Mouse (Mus musculus): ENCODE results near the gene Ism2. TPM values are rescaled to one million over a fixed set of nuclear protein-coding genes. Genes with fewer than 3 reads are reported as not detected.
A peak's percentile ranks its signal among the peaks of the same experiment; 100 is the strongest.
"Not testable (repeated sequence)": the region's sequence is repeated elsewhere in the genome, so short reads cannot be mapped to it uniquely, and the experiment has no call there.

Ism2 gene
- total RNA-seq, 2 experiments from 2014 or later: not detected

DNA sequence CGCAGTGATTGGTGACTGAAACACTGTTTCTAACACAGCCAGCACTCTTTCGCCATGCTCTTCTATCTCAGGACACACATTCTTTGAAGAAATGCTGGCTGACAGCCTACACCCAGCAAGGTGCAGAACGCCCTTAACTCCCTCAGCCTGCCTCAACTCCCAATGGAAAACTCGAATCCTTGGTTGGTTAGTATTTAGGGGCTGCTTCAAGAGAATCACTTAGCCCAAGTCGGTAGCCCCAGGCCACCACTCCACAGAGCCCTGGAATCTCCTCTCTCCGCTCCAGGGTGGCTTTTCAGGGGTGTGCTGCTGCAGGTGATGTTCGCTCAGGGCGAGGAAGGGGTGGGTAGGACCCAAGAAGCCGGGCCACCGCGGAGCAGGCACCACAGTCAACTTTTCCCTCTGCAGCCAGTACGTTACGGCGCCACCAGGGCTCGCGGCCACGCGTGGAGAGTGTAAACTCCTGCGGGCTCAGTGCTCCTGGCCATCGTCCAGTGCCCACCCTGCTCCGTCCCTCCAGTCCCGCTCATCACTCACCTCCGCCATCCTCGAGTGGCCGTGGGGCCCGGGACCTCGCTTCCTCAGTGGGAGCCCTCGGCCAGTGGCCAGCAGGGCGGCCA, 358 bp downstream of the Ism2 start:
- peak in 1 of 2 experiments; percentile 18 for DNase-seq
- intact Hi-C loops (cut with DNase I): no loop called here

DNA sequence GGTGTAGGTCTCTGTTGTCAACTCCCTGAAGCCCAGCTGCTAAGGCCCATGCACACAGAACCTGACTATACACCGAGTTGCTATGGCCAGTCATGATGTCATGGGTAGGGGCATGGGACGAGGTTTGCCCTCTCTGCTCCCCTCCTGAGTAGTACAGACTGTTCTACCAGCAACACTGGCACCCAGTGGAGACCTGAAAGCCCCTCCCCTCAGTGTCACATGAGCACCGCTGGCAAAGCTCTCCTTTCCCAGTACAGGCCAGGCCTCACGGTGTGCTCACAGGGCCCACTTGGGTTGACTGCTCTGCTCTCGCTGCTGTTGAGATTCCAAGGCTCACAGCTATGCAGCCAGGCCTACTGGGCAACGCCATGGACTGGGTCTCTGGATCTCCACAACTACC, 5.6 kb downstream of the Ism2 start:
- no peak for DNase-seq
- intact Hi-C loops (cut with DNase I): no loop called here

DNA sequence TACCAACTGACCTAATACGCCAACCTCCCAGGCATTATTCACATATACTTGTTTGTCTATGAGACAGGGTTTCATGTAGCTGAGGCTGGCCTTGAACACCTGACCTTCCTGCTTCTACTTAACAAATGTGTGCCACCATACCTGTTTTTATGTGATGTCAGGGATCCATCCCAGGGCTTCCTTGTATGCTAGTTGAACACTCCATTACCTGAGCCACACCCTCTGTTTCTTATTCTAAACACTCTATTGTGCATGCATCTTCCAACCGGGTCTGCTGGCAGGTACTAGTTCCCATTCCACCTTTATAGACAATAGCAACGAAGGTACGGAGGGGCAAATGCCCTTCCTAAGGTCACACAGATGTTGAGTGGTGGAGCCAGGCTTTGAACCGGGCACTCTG, 10.4 kb downstream of the Ism2 start:
- DNase-seq: no peak
- intact Hi-C loops (cut with DNase I): no loop called here

DNA sequence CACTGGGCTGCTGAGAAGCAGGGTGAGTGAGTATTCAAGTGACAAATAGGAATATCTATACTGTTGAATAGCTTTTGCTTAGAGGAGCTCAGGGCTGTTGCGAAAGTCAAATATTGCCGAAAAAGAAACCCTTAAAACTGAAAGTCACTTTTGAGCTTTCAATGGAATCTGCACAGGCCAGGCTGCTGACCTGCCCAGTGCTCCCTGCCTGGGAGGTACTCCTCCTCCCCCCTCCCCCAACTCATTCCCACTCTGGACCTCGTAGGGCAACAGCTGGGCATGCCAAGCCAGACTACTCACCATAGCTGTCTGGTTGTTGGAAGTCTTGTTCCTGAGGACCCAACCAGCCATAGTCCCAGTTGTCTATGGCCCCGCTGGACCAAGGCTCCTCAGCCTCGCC, 14.8 kb downstream of the Ism2 start:
- DNase-seq: no peak
- intact Hi-C loops (cut with DNase I): no loop called here

DNA sequence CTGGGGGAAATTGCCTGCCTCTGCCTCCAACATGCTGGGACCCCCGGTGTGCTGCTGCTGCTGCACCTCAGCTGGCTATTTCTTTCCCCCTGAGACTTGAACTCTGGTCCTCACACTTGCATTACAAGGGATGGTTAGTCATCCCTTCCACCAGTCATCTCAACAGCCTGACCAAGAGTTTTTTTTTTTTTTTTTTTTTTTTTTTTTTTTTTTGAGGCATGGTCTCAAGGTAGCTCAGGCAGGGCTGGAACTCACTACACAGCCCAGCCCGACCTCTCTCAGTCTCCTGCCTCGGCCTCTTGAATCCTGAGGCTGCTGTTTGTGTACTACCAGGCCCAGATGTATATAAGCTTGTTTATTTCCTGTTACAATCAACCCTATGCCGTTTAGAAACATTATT, 15.2 kb downstream of the Ism2 start:
- intact Hi-C loops (cut with DNase I): no loop called here
- no peak for DNase-seq

DNA sequence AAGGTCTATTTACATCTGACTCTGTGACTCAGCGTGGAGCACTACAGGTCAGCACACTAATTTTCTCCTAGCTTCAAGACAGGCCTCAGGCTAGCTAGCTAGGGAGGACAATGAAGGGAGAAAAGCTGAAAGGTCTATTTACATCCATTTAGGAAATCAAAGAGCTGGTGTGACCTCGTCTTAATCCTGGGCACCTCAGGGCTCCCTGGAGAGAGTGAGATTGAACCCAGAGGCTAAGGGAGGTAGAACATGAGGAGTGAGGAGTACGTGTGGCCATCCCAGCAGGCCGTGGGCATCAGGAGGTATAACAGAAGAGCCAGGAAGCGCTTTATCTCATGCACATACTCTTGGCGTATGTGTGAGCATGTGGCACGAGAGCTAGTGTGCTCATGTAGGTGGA, 15.8 kb downstream of the Ism2 start:
- intact Hi-C loops (cut with DNase I): no loop called here
- no peak for DNase-seq

DNA sequence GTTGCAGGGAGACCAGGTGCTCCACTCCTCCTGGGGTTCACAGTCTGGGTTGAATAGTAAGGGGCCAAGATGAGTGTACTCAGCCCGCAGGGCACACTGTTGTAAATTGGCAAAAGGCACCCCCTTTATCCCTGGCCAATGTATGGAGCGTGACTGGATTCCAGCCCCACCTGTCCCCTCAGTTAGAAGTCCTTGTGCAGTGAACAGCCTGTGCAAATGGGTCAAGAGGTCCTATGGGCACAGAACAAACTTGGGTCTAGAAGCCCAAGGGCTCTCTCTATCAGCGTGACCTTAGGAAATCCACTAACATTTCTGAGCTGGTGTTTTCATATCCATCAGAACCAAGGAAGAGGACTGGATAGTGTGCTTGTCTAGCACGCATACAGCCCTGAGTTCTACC, 16.8 kb downstream of the Ism2 start:
- no peak for DNase-seq
- intact Hi-C loops (cut with DNase I): no loop called here

DNA sequence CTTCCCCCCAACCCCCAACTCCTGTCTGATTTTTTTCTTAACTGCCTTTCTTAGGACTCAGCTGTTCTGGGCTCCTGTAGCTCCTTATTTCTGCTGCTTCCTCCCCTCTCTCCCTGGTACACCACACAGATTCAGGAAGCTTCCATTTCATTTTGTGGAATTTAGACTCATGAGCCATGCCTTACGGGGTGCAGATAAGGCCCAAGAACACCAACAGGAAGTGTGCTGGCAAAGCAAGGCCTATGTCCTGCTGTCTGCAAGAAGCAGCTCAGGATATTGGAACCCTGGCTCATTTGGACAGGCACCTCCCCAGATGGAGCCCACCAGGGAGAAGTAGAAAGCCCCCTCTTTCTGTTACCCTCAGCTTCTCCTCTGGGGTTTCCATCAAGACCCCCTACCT, 17.7 kb downstream of the Ism2 start:
- no peak for DNase-seq
- intact Hi-C loops (cut with DNase I): no loop called here

DNA sequence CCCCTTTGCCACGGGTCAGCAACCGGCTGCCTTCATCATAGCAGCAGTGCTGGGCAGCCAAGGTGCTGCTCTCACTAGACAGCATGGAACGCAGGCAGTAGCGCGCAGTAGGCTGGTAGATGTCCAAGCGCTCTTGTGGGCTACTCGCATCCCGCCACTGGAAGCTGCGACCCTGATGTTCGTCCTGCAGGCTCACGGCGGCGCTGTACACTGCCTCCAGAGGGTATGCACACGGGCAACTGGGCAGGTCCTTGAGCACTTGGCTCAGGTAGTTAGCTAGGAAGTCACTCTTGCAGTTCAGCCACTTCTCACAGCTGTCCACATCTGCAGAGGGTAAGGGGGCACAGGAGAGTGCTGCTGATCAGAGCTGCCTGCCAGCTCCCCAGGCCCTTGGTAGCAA, 19.6 kb downstream of the Ism2 start:
- intact Hi-C loops (cut with DNase I): loop anchor here (10.0 kb wide), 1 partner anchor 125 kb away; no protein-coding TSS in a partner anchor
- DNase-seq: no peak

DNA sequence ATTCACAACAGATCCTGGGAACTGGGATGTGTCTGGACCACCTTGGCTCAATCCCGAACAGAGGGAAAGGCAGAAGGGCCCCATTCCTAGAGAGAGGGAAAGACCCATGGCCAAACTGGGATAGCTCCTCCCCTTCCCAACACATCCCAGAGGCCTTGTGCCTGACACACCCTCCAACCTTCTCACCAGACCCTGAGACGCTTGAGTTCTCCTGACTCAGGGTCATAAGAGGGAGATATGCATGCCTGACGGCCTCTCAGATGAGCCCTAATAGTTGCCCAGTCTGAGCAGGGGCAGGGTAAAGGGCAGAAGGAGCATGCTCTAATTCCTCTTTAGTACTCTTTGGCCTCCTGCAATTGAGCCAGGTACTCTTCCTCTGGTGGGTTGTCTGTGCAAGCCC, 20.2 kb downstream of the Ism2 start:
- no peak for DNase-seq
- intact Hi-C loops (cut with DNase I): loop anchor here (10.0 kb wide), 1 partner anchor 125 kb away; no protein-coding TSS in a partner anchor

DNA sequence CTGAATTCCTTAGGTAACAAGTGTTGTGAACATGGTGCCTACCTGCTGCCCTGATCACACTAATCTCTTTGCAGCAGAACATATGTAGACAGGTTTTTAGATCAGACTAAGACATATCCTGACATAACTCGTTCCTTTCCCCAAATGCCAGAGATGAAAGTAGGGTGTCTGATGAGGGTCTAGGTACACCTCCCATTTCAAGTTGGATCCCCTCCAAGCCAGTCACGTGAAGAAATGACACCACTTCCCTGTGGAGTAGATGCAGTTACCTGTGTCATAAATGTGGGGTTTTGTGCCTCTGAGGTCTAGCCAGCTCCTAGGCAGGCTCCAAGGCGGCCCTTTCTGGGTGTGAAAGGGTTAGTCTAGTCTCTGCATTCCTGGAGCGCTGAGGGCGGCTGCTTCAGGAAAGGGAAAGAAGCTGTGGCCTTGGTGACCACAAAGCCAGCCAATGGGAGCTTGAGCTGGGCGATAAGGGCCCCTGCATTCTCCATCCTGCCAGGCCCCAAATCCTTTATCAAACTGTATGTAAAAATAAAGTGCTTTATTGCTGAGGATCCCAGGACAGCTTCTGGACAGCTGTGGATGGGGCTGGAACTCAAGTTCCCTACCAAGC, 21.3 kb downstream of the Ism2 start:
- no peak for DNase-seq
- intact Hi-C loops (cut with DNase I): loop anchor here (10.0 kb wide), 1 partner anchor 123 kb away; no protein-coding TSS in a partner anchor

DNA sequence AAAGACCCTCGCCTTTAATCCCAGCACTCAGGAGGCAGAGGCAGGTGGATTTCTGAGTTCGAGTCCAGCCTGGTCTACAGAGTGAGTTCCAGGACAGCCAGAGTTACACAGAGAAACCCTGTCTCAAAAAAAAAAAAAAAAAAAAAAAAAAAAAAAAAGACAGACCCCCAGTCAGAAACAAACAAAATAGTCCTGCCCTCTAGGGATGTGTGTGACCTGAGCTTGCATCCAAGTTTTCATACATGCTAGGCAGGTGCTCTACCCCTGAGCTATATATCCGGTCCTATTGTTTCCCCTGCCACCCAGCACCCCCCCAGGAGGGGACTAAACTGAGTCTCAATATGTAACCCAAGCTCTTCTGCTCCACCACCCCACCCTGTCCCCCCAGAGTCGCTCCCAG, 22.3 kb downstream of the Ism2 start:
- DNase-seq: not testable (repeated sequence)
- intact Hi-C loops (cut with DNase I): loop anchor here (10.0 kb wide), 1 partner anchor 122 kb away; no protein-coding TSS in a partner anchor

DNA sequence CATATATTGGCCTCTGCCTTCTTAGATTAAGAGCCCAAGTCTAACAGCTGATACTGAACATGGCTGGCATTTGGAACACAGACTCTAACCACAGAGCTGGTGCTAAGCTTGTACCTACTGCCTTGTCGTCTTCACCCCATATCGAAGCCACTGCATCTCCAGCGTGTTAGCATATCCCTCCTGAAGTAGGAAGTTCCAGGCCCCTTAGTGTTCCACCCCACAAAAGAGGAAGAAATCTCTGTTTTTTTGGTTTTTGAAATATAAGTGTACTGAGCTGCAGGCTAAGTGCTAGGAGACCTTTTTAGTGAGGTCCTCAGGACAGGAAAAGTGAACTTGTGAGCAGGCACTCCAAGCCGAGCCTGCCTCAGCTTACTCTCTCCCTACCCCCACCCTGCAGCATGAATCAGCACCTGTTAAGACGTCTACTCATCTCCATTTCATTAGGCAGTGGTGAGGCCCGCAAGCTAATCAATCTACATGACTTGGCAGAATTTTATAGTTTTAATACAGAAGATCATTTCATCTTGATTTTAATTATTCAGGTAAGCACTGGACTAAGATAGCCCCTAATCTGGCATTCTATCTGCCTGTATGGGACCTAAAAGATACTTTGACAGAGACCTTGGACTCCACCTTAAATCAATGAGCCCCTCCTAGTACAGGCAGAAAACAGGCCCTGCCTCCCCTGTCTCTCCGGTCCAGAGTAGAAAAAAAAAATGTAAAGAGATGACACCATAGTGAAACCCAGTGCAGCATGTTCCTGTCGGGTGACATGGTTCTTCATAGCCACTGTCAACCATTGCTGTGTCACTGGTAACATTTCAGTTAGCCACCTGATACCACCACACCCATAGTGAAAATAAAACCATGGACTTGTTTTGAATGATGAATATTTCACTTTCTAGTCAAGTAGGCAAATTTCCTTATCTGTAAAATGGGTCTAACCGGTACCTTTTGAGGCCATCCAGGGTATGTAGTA, 24.4 kb downstream of the Ism2 start:
- intact Hi-C loops (cut with DNase I): loop anchor here (10.0 kb wide), 1 partner anchor 120 kb away; no protein-coding TSS in a partner anchor
- DNase-seq: no peak

DNA sequence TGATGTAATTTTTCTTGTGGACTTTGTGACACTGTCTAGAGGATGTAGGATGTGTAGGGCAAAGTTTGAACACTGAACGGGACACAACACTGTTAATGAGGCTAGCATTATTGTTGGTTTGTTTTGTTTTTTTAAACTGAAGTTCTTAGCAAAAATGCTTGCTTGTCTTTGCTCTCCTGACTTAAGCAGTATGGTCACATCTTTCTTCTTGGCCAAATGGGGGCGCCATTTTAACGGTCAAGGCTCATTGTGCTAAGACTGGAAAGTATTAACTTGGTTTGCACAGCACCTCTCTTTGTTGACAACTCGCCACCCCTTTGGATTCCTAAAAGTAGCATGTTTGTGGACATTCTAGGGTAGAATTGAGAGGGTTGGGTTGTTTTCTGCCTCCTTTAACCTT, 31.8 kb downstream of the Ism2 start:
- intact Hi-C loops (cut with DNase I): loop anchor here (5.0 to 10.0 kb wide), 2 partner anchors 65 to 147 kb away; no protein-coding TSS in a partner anchor
- no peak for DNase-seq

DNA sequence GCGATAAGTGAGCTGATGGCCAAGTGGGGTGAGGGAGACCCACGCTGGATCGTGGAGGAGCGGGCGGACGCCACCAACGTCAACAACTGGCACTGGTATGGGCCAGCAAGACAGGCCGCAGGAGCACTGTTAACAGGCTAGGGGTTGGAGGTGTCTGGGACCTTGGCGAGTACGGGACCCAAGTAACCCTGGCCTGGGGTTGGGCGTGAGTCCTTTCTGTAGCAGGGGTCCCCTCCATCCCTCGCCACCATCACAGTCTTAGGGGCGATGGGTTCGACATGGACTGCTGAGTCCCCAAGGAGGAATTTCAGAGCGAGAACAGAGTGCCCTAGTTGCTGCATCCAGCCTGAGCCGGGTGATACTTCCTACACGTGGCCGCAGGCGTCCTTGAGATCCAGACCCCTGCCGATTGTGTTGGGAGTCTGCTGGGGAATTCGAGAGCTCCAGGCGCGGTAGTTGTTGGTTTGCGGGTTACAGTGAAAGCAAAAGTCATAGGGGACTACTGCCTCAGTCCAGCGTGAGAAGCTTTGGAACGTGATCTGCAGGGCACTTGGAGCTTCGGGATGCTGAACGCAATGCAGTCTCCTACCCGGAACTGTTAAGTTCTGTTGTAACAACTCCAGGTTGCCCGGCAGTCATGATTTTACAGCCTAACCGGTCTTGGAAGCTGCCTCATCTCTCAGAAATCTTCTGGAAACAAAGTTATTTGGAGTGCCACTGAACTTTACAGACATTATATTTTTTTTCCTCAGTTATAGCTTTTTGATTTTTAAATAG, 32.5 kb downstream of the Ism2 start:
- no peak for DNase-seq
- intact Hi-C loops (cut with DNase I): loop anchor here (5.0 to 10.0 kb wide), 2 partner anchors 65 to 148 kb away; no protein-coding TSS in a partner anchor

DNA sequence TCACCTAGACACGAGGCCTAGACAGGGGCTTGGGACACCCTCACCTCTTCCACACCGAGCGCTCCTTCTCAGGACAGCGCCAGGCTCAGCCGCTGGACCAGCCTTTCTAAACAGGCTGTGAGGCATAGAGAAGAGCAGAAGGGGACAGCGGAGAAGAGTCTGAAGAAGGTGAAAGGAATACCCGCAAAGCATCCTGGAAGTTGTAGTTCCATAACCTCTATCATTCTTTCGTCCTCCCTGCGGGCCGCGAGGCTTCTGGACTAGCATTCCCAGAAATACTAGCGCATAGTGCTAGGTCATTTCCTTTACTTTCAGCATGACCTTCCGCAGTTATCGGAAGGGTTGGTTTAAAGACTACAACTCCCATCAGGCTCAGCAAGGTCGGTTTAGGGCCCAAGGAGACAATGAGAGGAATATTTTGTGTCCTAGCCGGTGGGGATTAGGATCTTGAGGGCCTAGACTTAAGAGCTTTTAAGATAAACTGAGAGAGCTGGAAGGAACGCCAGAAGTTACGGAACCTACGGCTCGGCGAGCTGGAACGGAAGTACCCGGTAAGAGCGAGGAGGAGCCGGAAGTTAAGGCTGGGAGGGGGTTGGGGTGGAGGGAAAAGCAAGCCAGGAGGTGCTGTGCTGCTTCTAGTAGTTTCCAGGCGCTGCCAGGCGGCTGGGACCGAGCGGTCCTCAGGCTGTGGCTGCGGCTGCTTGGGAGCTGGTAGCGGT, 33.2 kb downstream of the Ism2 start, which contains the start of the genes Vipas39 and Ahsa1:
Vipas39 (minus strand) TSS at position 149 of the 719 bp plus-strand sequence.
Ahsa1 (plus strand) TSS at position 372 of the 719 bp plus-strand sequence.
- peak; percentile 78 to 82 for DNase-seq
- intact Hi-C loops (cut with DNase I): loop anchor here (5.0 to 10.0 kb wide), 2 partner anchors 66 to 149 kb away; no protein-coding TSS in a partner anchor

DNA sequence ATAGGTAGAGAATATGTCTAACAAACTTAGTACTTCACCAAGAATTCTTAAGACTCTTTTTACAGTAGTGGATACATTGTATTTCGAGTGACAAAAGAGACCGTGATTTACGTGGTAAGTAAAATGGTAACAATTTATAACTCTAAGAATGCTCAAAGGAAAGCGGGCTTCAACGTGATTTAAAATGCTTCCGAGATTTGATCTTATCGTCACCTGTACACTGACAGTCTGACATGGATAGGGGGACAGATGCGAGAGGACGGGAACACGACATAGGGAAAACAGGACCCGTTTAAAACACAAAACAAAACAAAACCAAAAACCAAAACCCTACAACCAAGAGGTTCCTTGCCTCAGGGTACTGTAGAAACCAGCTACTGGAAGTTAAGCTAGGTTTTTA, 34.1 kb downstream of the Ism2 start:
- no peak for DNase-seq
- intact Hi-C loops (cut with DNase I): loop anchor here (5.0 to 10.0 kb wide), 2 partner anchors 67 to 149 kb away; no protein-coding TSS in a partner anchor

DNA sequence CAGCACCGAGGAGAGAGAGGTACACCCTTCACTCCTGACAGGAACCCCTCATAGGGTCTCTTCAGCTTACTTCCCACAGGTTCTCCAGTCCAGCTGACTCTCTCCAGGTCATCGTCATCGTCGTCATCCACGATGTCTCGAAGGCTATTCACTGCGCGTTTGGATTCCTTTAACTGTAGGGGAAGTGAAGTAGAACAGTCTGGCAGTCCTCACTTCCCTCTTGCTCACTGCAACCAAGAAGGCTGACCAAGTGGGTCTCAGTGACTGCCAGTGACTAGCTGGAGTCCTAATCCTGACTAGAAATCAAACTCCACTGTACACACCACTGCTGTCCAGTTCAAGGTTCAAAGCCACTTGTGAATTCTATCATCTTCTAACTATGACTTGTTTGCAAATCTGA, 38.9 kb downstream of the Ism2 start:
- intact Hi-C loops (cut with DNase I): loop anchor here (10.0 kb wide), 1 partner anchor 154 kb away; no protein-coding TSS in a partner anchor
- no peak for DNase-seq

DNA sequence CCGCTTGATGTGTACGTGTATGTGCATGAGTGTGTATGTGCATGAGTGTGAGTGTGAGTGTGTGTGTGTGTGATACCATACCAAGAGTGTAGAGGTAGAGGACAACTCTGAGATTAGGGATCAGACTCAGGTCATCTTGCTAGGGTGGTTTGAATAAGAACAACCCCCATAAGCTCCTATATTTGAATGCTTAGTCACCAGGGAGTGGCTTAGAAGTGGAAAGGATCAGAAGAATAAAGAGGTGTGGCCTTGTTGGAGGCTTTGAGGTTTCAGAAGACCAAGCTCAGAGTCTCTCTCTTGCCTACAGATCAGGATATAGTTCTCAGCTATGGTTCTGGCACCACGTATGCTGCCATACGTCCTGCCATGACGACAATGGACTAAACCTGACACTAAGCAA, 42.9 kb downstream of the Ism2 start:
- intact Hi-C loops (cut with DNase I): no loop called here
- DNase-seq: no peak

Measured in gastrocnemius, postnatal 36 days (tissue).